Mouse (Mus musculus) 3134 (cell line): ENCODE data around the gene Bnc2.

Source experiments
- DNase-seq: peaks from one replicate; pipeline ENCODE4 v3.0.0-alpha.2; 2011; ENCODE audit warnings: low spot score; ENCODE audit not compliant: insufficient read length; ENCODE audit errors: extremely low read depth

Bnc2 gene

GRCm38 (mm10) chr4:84229189-84229960 is 445.7 kb downstream of the Bnc2 start:
- DNase-seq = no peak

GRCm38 (mm10) chr4:84228551-84228950 is 446.5 kb downstream of the Bnc2 start:
- no peak for DNase-seq
